Mouse (Mus musculus) heart, embryonic 11.5 days (tissue): ENCODE measurements around the gene Akap2. TPM values are rescaled to one million over a fixed set of nuclear protein-coding genes. Genes with fewer than 3 reads are reported as not detected.

ENCODE experiments used
- ATAC-seq: fragments of 200-750 bp; cut with Nextera tagmentation; replicated peaks from 2 replicates; pipeline ENCODE4 v1.8.0; 2017; ENCODE audit warnings: moderate library complexity; ENCODE audit not compliant: insufficient number of reproducible peaks, low FRiP score, low TSS enrichment
- H3K27ac ChIP-seq: fragments of 300-500 bp; sonication (generic); 2 replicates; pipeline ENCODE4 v1.5.1; 2014; ENCODE audit warnings: mild to moderate bottlenecking, low read depth, low read length
- H3K27me3 ChIP-seq: fragments of 300-500 bp; sonication (generic); 2 replicates; pipeline ENCODE4 v1.6.1; 2014; ENCODE audit warnings: mild to moderate bottlenecking, low read length, mixed read lengths; ENCODE audit not compliant: control insufficient read depth, insufficient read depth
- H3K36me3 ChIP-seq: fragments of 300-500 bp; sonication (generic); 2 replicates; pipeline ENCODE4 v1.6.1; 2014; ENCODE audit warnings: mild to moderate bottlenecking, low read length, moderate library complexity, mixed read lengths; ENCODE audit not compliant: control insufficient read depth, insufficient read depth
- H3K4me1 ChIP-seq: fragments of 300-500 bp; sonication (generic); 2 replicates; pipeline ENCODE4 v1.6.1; 2014; ENCODE audit warnings: low read length; ENCODE audit not compliant: control insufficient read depth, insufficient read depth
- H3K4me2 ChIP-seq: fragments of 300-500 bp; sonication (generic); 2 replicates; pipeline ENCODE4 v1.6.1; 2014; ENCODE audit warnings: mild to moderate bottlenecking, moderate library complexity
- H3K4me3 ChIP-seq: fragments of 300-500 bp; sonication (generic); 2 replicates; pipeline ENCODE4 v1.5.1; 2014; ENCODE audit warnings: low read depth, low read length
- H3K9ac ChIP-seq: fragments of 300-500 bp; sonication (generic); 2 replicates; pipeline ENCODE4 v1.6.1; 2014; ENCODE audit warnings: mild to moderate bottlenecking, low read depth, low read length, moderate library complexity
- H3K9me3 ChIP-seq: fragments of 300-500 bp; sonication (generic); replicated peaks from 2 replicates; pipeline ENCODE4 v1.6.1; 2016; ENCODE audit warnings: low read length; ENCODE audit not compliant: control insufficient read depth
- WGBS: fragments of 180-500 bp; shearing (Covaris S2); extraction: QIAGEN DNeasy Blood & Tissue Kit; methylation state at CpG from one replicate; pipeline ENCODE4 v1.1.7; 2014; ENCODE audit not compliant: insufficient replicate concordance; 5-methylcytosine and 5-hydroxymethylcytosine counted together
- polyA plus RNA-seq: library from polyadenylated mRNA; unstranded; fragments of >200 nt; fragmentation: Nextera tagmentation; extraction: Ambion mirVana; gene quantifications from 2 replicates; pipeline ENCODE4 v1.2.1, GENCODE M21; 2014

Akap2 gene
- polyA plus RNA-seq, 1 experiment from 2014 or later: 45.9 TPM

DNA sequence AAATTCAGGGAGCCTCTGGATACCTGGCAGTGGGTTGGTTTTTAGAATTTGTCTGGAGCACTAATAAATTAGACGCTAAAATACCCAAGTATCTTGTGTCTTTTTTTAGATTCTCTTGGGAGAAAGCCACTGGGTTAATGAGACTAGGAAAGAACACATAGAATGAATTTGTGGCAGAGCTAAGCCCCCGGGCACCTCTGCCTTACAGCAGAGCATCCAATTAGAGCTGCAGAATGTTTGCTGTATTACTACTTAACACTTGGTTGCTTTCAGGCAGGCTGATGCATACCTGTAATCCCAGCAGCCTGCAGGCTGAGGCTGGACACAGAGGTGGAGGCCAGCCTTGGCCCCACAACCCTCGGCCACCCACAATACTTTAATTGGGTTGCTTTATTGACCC is 112.3 kb downstream of the Akap2 start:
- Histone ChIP-seq H3K27me3 (no peaks in the 10 kb centered on the region), H3K9me3 (no peaks in the 10 kb centered on the region), H3K4me1 (peaks cover 59% of the 10 kb centered on the region), H3K4me2 (no peak overlapping the region), H3K36me3 (no peaks in the 10 kb centered on the region), H3K27ac (no peak overlapping the region), H3K9ac (no peak overlapping the region), H3K4me3 (no peak overlapping the region)
- 66% methylated on average over 3 of the region's 3 CpGs for WGBS
- no peak for ATAC-seq

DNA sequence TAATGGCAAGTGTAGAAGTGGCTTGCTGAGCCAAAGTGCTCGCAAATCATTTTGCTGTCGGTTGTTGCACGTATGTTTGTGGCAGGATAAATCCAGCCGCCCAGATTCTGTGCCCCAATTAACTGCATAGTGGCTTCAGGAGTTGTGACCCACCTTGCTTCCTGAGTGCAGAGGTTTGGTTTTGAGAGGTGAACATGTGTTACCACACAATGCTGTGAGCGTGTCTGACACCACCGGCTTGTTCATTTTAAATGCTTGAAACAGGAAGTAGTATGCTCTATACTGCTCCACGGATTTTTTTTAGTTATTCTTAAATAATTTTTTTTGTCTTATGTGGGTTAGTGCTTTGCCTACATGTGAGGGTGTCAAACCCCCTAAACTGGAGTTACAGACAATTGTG is 114.9 kb downstream of the Akap2 start:
- no peaks in the 10 kb centered on the region for H3K9me3 ChIP-seq
- H3K27me3 ChIP-seq: no peaks in the 10 kb centered on the region
- ATAC-seq: no peak
- no peak overlapping the region for H3K4me2 ChIP-seq
- H3K9ac ChIP-seq: no peak overlapping the region
- H3K4me1 ChIP-seq: peaks cover 63% of the 10 kb centered on the region
- H3K36me3 ChIP-seq: no peaks in the 10 kb centered on the region
- H3K27ac ChIP-seq: no peak overlapping the region
- 54% methylated on average over 7 of the region's 7 CpGs for WGBS
- no peak overlapping the region for H3K4me3 ChIP-seq

- 58% methylated on average over 4 of the region's 4 CpGs for WGBS
- Histone ChIP-seq H3K9me3 (no peaks in the 10 kb centered on the region), H3K27me3 (no peaks in the 10 kb centered on the region), H3K4me2 (no peak overlapping the region), H3K9ac (no peak overlapping the region), H3K4me3 (no peak overlapping the region), H3K27ac (no peak overlapping the region), H3K4me1 (peaks cover 58% of the 10 kb centered on the region), H3K36me3 (no peaks in the 10 kb centered on the region)
- no peak for ATAC-seq
Measured at GRCm38 (mm10) chr4:57833060-57833459, 115.6 kb downstream of the Akap2 start.

DNA sequence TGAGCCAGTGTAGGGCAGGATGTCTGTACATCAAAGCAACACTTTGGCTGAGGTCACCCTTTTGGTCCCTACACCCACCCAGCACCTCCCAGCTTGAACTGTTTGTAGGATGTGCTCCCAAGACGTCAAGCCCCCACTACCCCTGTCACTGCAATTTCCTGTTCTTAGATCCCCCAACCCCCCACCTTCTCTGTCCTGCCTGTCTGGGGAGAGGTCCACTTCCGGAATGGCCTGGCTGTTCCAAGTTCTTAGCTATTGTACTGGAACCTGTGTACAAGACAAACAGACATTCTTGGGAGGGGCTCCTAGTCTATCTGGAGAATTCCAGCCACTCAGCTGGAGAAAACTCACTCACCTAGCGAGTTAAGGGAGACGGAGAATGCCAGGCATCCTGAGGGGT is 116.7 kb downstream of the Akap2 start:
- no peak overlapping the region for H3K4me3 ChIP-seq
- 0 out of 2 replicates have a peak, but pooled peaks have one; percentile 11 for ATAC-seq
- WGBS: 35% methylated on average over 4 of the region's 4 CpGs
- H3K9me3 ChIP-seq: no peaks in the 10 kb centered on the region
- H3K27ac ChIP-seq: peak overlapping the region; percentile 64
- H3K9ac ChIP-seq: no peak overlapping the region
- H3K4me2 ChIP-seq: no peak overlapping the region
- H3K4me1 ChIP-seq: peaks cover 52% of the 10 kb centered on the region
- no peaks in the 10 kb centered on the region for H3K27me3 ChIP-seq
- H3K36me3 ChIP-seq: no peaks in the 10 kb centered on the region

DNA sequence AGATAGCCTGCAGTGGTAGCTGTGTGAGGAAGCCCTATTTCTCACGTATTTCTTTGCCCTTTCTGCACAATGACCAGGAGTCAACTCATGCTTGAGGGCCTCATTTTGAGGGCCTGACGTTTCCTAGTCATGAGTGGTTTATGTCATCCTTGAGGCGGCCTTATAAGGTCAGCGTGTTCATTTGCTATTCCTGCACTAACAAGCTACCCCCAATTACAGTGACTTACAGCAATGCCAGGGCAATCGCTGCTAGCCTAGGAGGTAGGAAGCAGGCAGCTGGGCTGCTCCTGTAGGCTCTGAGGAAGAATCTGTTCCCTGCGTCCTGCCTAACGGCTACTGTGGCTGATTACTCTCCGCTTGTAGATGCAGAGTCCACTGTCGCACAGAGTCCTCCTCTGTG is 119.6 kb downstream of the Akap2 start:
- peak overlapping the region; percentile 44; the same call in 1 of the 2 replicates for H3K9ac ChIP-seq
- H3K27me3 ChIP-seq: no peaks in the 10 kb centered on the region
- 42% methylated on average over 9 of the region's 9 CpGs for WGBS
- peak overlapping the region; percentile 81 for H3K27ac ChIP-seq
- H3K9me3 ChIP-seq: no peaks in the 10 kb centered on the region
- H3K4me2 ChIP-seq: no peak overlapping the region
- H3K36me3 ChIP-seq: no peaks in the 10 kb centered on the region
- ATAC-seq: no peak
- H3K4me3 ChIP-seq: no peak overlapping the region
- H3K4me1 ChIP-seq: peaks cover 46% of the 10 kb centered on the region

- H3K9me3 ChIP-seq: no peaks in the 10 kb centered on the region
- H3K36me3 ChIP-seq: no peaks in the 10 kb centered on the region
- no peaks in the 10 kb centered on the region for H3K27me3 ChIP-seq
- no peak overlapping the region for H3K9ac ChIP-seq
- H3K4me2 ChIP-seq: no peak overlapping the region
- H3K4me3 ChIP-seq: no peak overlapping the region
- WGBS: 28% methylated on average over 4 of the region's 4 CpGs
- H3K27ac ChIP-seq: peak overlapping the region; percentile 29; the same call in 1 of the 2 replicates
- peaks cover 33% of the 10 kb centered on the region for H3K4me1 ChIP-seq
- ATAC-seq: no peak
Measured at GRCm38 (mm10) chr4:57839343-57839742, 121.9 kb downstream of the Akap2 start.

DNA sequence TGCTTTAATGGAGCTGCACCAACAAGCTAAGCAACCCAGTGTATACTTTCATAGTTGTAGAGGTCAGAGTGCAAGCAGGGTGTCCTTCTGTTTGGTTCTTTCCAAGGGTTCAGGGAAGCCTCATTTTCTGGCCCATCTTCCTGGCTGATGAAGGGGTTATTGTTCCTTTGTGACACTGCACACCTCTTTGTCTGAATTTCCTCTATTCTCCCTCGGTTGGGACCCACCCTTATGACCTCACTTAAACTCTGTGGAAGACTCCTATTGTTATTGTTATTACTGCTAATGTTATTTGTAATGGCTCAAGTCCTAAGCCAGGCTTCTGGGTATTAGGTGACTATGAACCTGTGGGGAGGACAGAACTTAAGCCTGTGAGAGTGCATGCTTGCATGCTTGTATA is 124.5 kb downstream of the Akap2 start:
- H3K4me2 ChIP-seq: no peak overlapping the region
- no peak overlapping the region for H3K4me3 ChIP-seq
- WGBS: 63% methylated on average over 1 of the region's 1 CpGs
- no peaks in the 10 kb centered on the region for H3K36me3 ChIP-seq
- H3K9me3 ChIP-seq: no peaks in the 10 kb centered on the region
- no peak for ATAC-seq
- H3K27me3 ChIP-seq: no peaks in the 10 kb centered on the region
- H3K9ac ChIP-seq: no peak overlapping the region
- H3K4me1 ChIP-seq: peaks cover 38% of the 10 kb centered on the region
- H3K27ac ChIP-seq: no peak overlapping the region

- no peaks in the 10 kb centered on the region for H3K27me3 ChIP-seq
- 44% methylated on average over 11 of the region's 11 CpGs for WGBS
- no peaks in the 10 kb centered on the region for H3K36me3 ChIP-seq
- H3K4me3 ChIP-seq: no peak overlapping the region
- no peak overlapping the region for H3K4me2 ChIP-seq
- H3K4me1 ChIP-seq: peaks cover 40% of the 10 kb centered on the region
- no peak for ATAC-seq
- H3K9ac ChIP-seq: no peak overlapping the region
- no peaks in the 10 kb centered on the region for H3K9me3 ChIP-seq
- H3K27ac ChIP-seq: 0 out of 2 replicates have a peak overlapping the region, but pooled peaks have one; percentile 3
Measured at GRCm38 (mm10) chr4:57842472-57843305, 125.2 kb downstream of the Akap2 start.

DNA sequence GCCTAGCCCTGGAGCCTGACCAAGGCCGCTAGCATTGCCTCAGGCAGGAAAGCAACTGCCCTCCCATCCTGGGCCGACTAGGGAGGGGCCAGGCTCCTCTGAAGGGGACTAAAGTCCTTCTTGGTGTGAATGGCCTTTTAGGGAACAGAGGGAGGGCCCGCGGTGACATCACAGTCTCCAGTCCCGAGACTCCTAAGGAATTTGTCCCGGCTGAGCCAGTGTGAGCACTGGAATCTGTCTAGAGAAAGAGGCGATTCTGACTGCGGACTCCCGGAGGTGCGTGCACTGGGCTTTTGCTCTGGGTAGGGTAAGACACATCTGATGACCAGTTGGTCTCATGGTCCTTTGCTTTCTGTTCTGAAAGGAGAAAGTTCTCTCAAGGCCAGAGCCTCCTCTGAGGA is 127.6 kb downstream of the Akap2 start:
- peaks cover 45% of the 10 kb centered on the region for H3K4me1 ChIP-seq
- H3K9me3 ChIP-seq: no peaks in the 10 kb centered on the region
- ATAC-seq: peak; percentile 81
- no peaks in the 10 kb centered on the region for H3K27me3 ChIP-seq
- peak overlapping the region; percentile 49 for H3K4me3 ChIP-seq
- H3K27ac ChIP-seq: peak overlapping the region; percentile 96
- H3K4me2 ChIP-seq: peak overlapping the region; percentile 70
- peaks cover 3% of the 10 kb centered on the region; the same call in 1 of the 2 replicates for H3K36me3 ChIP-seq
- WGBS: 3% methylated on average over 10 of the region's 10 CpGs
- peak overlapping the region; percentile 81 for H3K9ac ChIP-seq
